Mouse (Mus musculus): ENCODE measurements around the gene Entpd3. TPM values are rescaled to one million over a fixed set of nuclear protein-coding genes. Genes with fewer than 3 reads are reported as not detected.

Entpd3 gene
- total RNA-seq, 2 experiments from 2014 or later, result 5.4 to 5.6 TPM

Other genes with a start within 250 kb of the Entpd3 start
- gene Myrip, start 238.3 kb upstream of the Entpd3 start, total RNA-seq (2021), result 10 to 100 TPM; 24.7 to 25.2 TPM
- 100 to 1,000 TPM; 229 to 238 TPM for gene Eif1b, start 47.6 kb upstream of the Entpd3 start, total RNA-seq (2021)
- 100 to 1,000 TPM; 423 to 424 TPM for gene Rpl14, start 31.6 kb downstream of the Entpd3 start, total RNA-seq (2021)

Data from left cerebral cortex, postnatal 4 days (tissue).